Mouse (Mus musculus) liver, embryonic 15.5 days (tissue): ENCODE data around the gene Gm13090. TPM values are rescaled to one million over a fixed set of nuclear protein-coding genes. Genes with fewer than 3 reads are reported as not detected.

Experiments
- ATAC-seq: fragments of 200-750 bp; cut with Nextera tagmentation; 2 replicates; pipeline ENCODE4 v1.8.0; 2017; ENCODE audit warnings: moderate number of reproducible peaks, mild to moderate bottlenecking, moderate library complexity; ENCODE audit not compliant: insufficient read depth
- H3K27ac ChIP-seq: fragments of 300-500 bp; sonication (generic); replicated peaks from 2 replicates; pipeline ENCODE4 v1.5.1; 2015; ENCODE audit warnings: mild to moderate bottlenecking, inconsistent platforms
- H3K27me3 ChIP-seq: fragments of 300-500 bp; sonication (generic); 2 replicates; pipeline ENCODE4 v1.6.1; 2015; ENCODE audit warnings: mild to moderate bottlenecking, inconsistent platforms
- H3K36me3 ChIP-seq: fragments of 300-500 bp; sonication (generic); replicated peaks from 2 replicates; pipeline ENCODE4 v1.6.1; 2015; ENCODE audit warnings: moderate library complexity, mild to moderate bottlenecking, inconsistent platforms
- H3K4me1 ChIP-seq: fragments of 300-500 bp; sonication (generic); replicated peaks from 2 replicates; pipeline ENCODE4 v1.6.1; 2015; ENCODE audit warnings: inconsistent platforms
- H3K4me2 ChIP-seq: fragments of 300-500 bp; sonication (generic); 2 replicates; pipeline ENCODE4 v1.6.1; 2015; ENCODE audit warnings: moderate library complexity, mild to moderate bottlenecking, inconsistent platforms
- H3K4me3 ChIP-seq: fragments of 300-500 bp; sonication (generic); replicated peaks from 2 replicates; pipeline ENCODE4 v1.5.1; 2015; ENCODE audit warnings: mild to moderate bottlenecking, inconsistent platforms
- H3K9ac ChIP-seq: fragments of 300-500 bp; sonication (generic); 2 replicates; pipeline ENCODE4 v1.6.1; 2015; ENCODE audit warnings: moderate library complexity, mild to moderate bottlenecking, inconsistent platforms
- H3K9me3 ChIP-seq: fragments of 300-500 bp; sonication (generic); replicated peaks from 2 replicates; pipeline ENCODE4 v1.6.1; 2016; ENCODE audit warnings: inconsistent platforms
- WGBS: fragments of 180-500 bp; shearing (Covaris S2); methylation state at CpG from one replicate; pipeline ENCODE4 v1.1.7; 2015; ENCODE audit warnings: mixed read lengths; ENCODE audit not compliant: insufficient replicate concordance; 5-methylcytosine and 5-hydroxymethylcytosine counted together
- polyA plus RNA-seq: library from polyadenylated mRNA; unstranded; fragments of >200 nt; fragmentation: Nextera tagmentation; extraction: Ambion mirVana; gene quantifications from 2 replicates; pipeline ENCODE4 v1.2.1, GENCODE M21; 2015

Gene Gm13090
- polyA plus RNA-seq, 1 experiment from 2014 or later: not detected

DNA sequence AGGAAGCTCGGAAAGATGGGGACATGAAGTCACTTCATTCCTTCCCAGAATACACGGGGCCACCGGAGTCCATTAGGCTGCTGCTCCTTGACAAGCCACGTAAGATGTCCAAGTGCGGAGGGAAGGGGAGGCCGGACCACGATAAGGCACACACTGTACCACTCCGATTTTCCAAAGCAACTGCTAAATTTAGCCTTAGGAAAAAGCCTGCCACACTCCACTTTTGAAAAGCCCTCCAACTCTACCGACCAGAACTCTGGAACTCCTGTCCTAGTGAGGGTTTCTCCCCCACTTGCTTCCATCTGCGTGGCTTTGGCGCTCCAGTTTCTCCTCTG is 7.7 kb downstream of the Gm13090 start:
- H3K27me3 ChIP-seq: 0 out of 2 replicates have a peak, but pooled peaks cover 4% of the 10 kb centered on the region
- H3K27ac ChIP-seq: no peak overlapping the region
- no peaks in the 10 kb centered on the region for H3K36me3 ChIP-seq
- H3K4me2 ChIP-seq: no peak overlapping the region
- H3K4me1 ChIP-seq: no peaks in the 10 kb centered on the region
- 75% methylated on average over 11 of the region's 11 CpGs for WGBS
- H3K9ac ChIP-seq: no peak overlapping the region
- no peaks in the 10 kb centered on the region for H3K9me3 ChIP-seq
- ATAC-seq: no peak
- no peak overlapping the region for H3K4me3 ChIP-seq

DNA sequence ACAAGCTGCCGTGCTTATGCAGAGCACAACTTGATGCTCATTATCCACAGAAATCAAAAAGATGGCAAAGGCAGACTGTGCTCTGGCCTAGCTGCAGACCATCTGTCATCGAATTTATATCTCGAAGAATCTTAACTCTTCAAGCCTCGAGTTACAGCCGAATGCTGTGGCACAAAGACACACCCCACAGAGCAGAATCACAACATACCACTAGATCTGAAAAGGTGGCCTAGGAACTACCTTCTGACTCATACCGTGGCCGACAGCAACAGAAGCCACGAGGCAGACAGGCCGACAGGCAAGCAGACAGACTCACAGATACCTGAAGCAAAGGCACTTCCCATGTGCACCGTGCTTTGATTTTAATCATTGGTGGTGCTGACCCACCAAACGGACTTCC is 14.3 kb downstream of the Gm13090 start:
- H3K27ac ChIP-seq: no peak overlapping the region
- H3K9me3 ChIP-seq: no peaks in the 10 kb centered on the region
- no peak overlapping the region for H3K4me3 ChIP-seq
- peaks cover 40% of the 10 kb centered on the region for H3K27me3 ChIP-seq
- no peak overlapping the region for H3K9ac ChIP-seq
- no peak overlapping the region for H3K4me2 ChIP-seq
- no peak for ATAC-seq
- H3K4me1 ChIP-seq: peaks cover 8% of the 10 kb centered on the region; the same call in 1 of the 2 replicates
- WGBS: 67% methylated on average over 11 of the region's 11 CpGs
- no peaks in the 10 kb centered on the region for H3K36me3 ChIP-seq

DNA sequence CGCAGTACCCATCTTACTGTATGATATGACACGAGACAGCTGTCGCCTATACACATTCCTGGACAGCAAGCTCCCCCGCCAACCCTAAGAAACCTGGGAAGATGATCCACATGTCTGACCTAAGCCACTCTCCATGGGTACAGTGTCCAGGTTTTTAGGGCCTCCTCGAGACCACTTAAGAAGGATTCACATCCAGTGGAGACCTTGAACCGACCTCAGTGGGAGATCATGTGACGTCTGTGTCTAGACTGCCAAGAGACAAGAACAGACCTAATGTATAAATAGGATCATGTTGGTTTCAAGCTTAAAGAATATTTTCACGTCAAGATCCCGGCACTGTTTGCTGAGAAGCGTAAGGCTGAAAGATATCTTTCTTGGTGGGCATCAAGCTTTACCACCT is 14.8 kb downstream of the Gm13090 start:
- H3K27ac ChIP-seq: no peak overlapping the region
- no peak overlapping the region for H3K4me2 ChIP-seq
- H3K4me1 ChIP-seq: peaks cover 8% of the 10 kb centered on the region; the same call in 1 of the 2 replicates
- no peaks in the 10 kb centered on the region for H3K9me3 ChIP-seq
- ATAC-seq: no peak
- no peaks in the 10 kb centered on the region for H3K36me3 ChIP-seq
- peaks cover 41% of the 10 kb centered on the region for H3K27me3 ChIP-seq
- no peak overlapping the region for H3K9ac ChIP-seq
- no peak overlapping the region for H3K4me3 ChIP-seq
- 69% methylated on average over 10 of the region's 10 CpGs for WGBS

DNA sequence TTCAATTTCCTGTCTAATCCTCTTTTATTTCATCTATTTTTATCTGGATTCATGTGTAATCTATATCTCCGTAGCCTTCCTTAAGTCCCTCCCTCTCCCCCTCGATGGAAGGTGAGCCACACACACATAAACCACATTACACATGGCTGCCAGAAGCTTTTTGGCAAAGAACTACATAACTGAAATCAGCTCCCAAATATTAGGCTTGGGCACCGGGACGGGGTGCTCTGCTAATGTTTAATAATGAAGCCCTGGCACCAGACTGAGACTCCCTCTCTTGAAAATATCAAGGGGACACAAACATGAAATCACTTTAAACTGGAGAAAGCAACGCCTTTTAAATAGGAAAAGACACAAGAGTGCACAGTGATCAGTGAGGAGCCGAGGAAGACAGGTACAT is 16.5 kb downstream of the Gm13090 start:
- peaks cover 8% of the 10 kb centered on the region; the same call in 1 of the 2 replicates for H3K4me1 ChIP-seq
- no peak overlapping the region for H3K4me2 ChIP-seq
- 67% methylated on average over 6 of the region's 6 CpGs for WGBS
- H3K36me3 ChIP-seq: no peaks in the 10 kb centered on the region
- H3K27ac ChIP-seq: no peak overlapping the region
- peaks cover 59% of the 10 kb centered on the region for H3K27me3 ChIP-seq
- no peak overlapping the region for H3K4me3 ChIP-seq
- ATAC-seq: no peak
- H3K9ac ChIP-seq: no peak overlapping the region
- no peaks in the 10 kb centered on the region for H3K9me3 ChIP-seq

DNA sequence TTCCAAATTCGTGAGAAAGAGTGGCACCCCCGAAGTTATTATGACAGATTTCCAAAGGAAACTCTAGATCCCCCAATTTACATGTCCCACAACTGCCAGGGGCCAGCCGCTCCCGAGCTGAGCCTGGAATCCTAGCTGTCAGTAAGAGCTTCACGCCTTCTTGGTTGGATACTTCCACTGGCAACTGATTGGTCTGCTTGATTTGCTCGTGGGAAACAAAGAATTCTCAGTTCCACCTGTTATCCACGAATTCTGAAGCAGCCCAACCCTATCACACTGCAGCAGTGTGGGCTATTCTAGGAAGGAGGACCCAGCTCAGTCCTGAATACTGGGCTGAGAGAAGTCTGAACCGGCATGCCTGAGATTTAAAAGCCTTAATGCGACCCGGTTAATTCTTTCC is 17.1 kb downstream of the Gm13090 start:
- 40% methylated on average over 10 of the region's 10 CpGs for WGBS
- Histone ChIP-seq H3K4me3 (no peak overlapping the region), H3K27ac (no peak overlapping the region), H3K27me3 (peaks cover 64% of the 10 kb centered on the region), H3K9ac (no peak overlapping the region), H3K4me1 (peaks cover 8% of the 10 kb centered on the region; the same call in 1 of the 2 replicates), H3K4me2 (no peak overlapping the region), H3K36me3 (no peaks in the 10 kb centered on the region), H3K9me3 (no peaks in the 10 kb centered on the region)
- no peak for ATAC-seq

DNA sequence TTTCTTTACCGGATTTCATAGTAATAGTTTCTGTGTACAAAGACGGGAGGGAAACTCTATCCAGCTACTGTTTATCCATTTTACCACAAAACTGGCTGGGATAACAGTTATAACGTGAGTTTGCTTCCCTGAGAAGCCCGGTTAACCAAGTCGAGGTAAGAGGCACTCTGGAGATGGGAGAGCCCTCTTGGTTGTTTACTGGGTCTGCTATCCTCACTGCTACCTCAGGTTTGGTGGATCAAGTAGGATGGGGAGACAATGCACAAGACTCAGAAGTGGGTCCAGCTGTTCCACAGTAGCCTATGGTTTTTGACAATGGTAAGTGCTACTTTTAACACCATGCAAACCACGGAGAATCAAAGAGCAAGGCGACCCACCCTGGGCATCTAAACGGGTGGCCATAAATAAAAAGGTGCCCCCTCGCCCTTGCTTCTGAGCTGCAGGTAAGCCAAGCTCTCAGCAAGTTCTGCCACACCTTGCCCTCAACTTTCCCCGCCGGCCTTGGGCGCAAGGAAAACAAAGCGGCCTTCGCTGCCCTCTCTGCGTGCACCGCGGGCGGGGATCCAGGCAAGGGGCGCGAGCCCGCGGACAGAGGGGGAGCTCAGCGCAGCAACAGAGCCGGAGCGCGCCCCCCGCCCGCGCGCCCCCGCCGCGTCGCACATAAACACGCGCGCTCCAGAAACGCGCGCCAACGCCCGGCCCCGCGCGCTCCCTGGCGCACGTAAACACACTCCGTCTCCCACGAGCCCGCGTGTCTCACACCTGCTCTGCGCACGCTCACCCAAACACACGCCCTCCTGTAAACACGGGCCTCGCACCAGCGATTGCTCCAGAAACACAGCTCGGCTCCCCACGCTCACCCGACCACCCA is 18.0 kb downstream of the Gm13090 start:
- Histone ChIP-seq H3K4me2 (peak overlapping the region; percentile 66), H3K4me3 (peak overlapping the region; percentile 41), H3K27ac (no peak overlapping the region), H3K4me1 (peaks cover 8% of the 10 kb centered on the region; the same call in 1 of the 2 replicates), H3K9me3 (no peaks in the 10 kb centered on the region), H3K9ac (no peak overlapping the region), H3K36me3 (no peaks in the 10 kb centered on the region), H3K27me3 (peaks cover 69% of the 10 kb centered on the region)
- WGBS: 5% methylated on average over 60 of the region's 60 CpGs
- ATAC-seq: no peak

DNA sequence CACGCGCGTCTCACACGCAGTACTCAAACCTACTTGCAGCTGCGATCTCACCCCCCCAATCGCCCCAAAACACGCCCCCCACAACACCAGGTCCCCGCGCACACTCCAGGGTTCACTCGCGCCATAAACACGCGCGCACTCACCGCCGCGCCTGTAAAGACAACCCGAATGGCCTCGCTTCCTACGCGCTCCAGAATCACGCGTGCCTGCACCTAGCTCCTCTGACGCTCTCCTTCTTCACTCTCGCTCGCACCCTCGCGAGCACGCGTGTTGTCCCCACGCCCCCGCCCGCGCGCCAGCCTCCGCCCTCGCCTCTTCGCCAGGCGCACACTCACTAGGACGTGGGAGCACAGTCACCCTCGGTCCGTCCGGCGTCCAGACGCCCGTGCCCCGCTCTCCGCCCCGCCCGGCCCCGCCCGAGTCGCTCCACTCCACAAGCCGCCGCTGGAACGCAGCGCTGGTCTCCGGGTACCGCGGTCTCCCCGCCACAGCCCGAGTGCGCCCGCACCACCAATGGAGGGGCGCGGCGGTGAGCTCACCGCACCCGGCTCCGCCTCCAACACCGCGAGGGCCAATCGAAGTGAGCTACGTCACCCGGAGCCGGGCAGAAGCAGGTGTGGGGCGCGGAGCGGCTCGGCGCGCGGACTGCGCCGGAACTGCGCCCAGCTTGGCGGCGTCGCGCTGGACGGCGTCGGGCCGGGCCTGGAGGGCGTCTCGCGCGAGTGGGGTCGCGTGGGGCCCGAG is 18.8 kb downstream of the Gm13090 start:
- peak overlapping the region; percentile 66 for H3K4me2 ChIP-seq
- peaks cover 8% of the 10 kb centered on the region; the same call in 1 of the 2 replicates for H3K4me1 ChIP-seq
- H3K9ac ChIP-seq: no peak overlapping the region
- H3K27ac ChIP-seq: no peak overlapping the region
- peaks cover 69% of the 10 kb centered on the region for H3K27me3 ChIP-seq
- no peaks in the 10 kb centered on the region for H3K9me3 ChIP-seq
- H3K4me3 ChIP-seq: peak overlapping the region; percentile 41
- no peaks in the 10 kb centered on the region for H3K36me3 ChIP-seq
- under 1% methylated on average over 101 of the region's 101 CpGs for WGBS
- peak; percentile 81 for ATAC-seq

- H3K4me1 ChIP-seq: peaks cover 8% of the 10 kb centered on the region; the same call in 1 of the 2 replicates
- peak overlapping the region; percentile 41 for H3K4me3 ChIP-seq
- H3K9me3 ChIP-seq: no peaks in the 10 kb centered on the region
- H3K27ac ChIP-seq: no peak overlapping the region
- peak overlapping the region; percentile 66 for H3K4me2 ChIP-seq
- H3K9ac ChIP-seq: no peak overlapping the region
- no peaks in the 10 kb centered on the region for H3K36me3 ChIP-seq
- no peak for ATAC-seq
- WGBS: 9% methylated on average over 15 of the region's 20 CpGs
- H3K27me3 ChIP-seq: peaks cover 69% of the 10 kb centered on the region
Measured at GRCm38 (mm10) chr4:151108834-151109241, 19.5 kb downstream of the Gm13090 start.

- Histone ChIP-seq H3K27ac (no peak overlapping the region), H3K9ac (no peak overlapping the region), H3K27me3 (peaks cover 57% of the 10 kb centered on the region), H3K4me2 (no peak overlapping the region), H3K36me3 (no peaks in the 10 kb centered on the region), H3K4me3 (no peak overlapping the region), H3K9me3 (no peaks in the 10 kb centered on the region), H3K4me1 (peaks cover 8% of the 10 kb centered on the region; the same call in 1 of the 2 replicates)
- WGBS: 39% methylated on average over 8 of the region's 8 CpGs
- ATAC-seq: no peak
Measured at GRCm38 (mm10) chr4:151111226-151111625, 21.9 kb downstream of the Gm13090 start.

DNA sequence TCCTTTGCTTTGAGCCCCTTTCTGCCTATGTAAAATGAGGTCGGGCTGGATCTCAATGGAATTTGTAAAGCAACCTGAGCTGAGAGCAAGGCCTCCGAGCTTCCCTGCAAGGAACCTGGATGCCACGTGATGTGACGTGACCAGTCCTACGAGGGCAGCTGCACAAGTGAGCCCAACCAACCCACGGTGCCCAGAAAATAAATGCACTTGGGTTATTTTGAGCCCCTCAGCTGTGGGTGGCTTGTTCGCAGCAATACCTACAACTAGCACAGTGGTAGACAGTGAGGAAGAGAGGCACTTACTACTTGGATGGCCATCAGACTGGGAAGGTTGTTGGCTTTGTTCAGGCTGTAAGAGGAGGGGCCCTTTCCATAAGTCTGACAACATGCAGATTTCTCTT is 25.2 kb downstream of the Gm13090 start:
- H3K4me1 ChIP-seq: no peaks in the 10 kb centered on the region
- ATAC-seq: no peak

GRCm38 (mm10) chr4:151118883-151119282 is 29.5 kb downstream of the Gm13090 start:
- no peak overlapping the region for H3K27ac ChIP-seq
- no peaks in the 10 kb centered on the region for H3K9me3 ChIP-seq
- no peaks in the 10 kb centered on the region for H3K27me3 ChIP-seq
- WGBS: 60% methylated on average over 3 of the region's 3 CpGs
- no peaks in the 10 kb centered on the region for H3K4me1 ChIP-seq
- H3K9ac ChIP-seq: no peak overlapping the region
- no peak overlapping the region for H3K4me2 ChIP-seq
- ATAC-seq: no peak
- no peak overlapping the region for H3K4me3 ChIP-seq
- H3K36me3 ChIP-seq: no peaks in the 10 kb centered on the region

More for the DNA sequence above, 25.2 kb downstream of the Gm13090 start:
- no peak overlapping the region for H3K4me2 ChIP-seq
- H3K36me3 ChIP-seq: no peaks in the 10 kb centered on the region
- H3K9ac ChIP-seq: no peak overlapping the region
- no peak overlapping the region for H3K27ac ChIP-seq
- no peaks in the 10 kb centered on the region for H3K9me3 ChIP-seq
- no peak overlapping the region for H3K4me3 ChIP-seq
- H3K27me3 ChIP-seq: peaks cover 24% of the 10 kb centered on the region
- 63% methylated on average over 7 of the region's 7 CpGs for WGBS
